Mouse (Mus musculus) brain, embryonic 18.5 days (tissue): ENCODE measurements around the gene Ldha.
"Not testable (repeated sequence)": the region's sequence is repeated elsewhere in the genome, so short reads cannot be mapped to it uniquely, and the experiment has no call there.

Source experiments
- DNase-seq: peaks from one replicate; pipeline ENCODE4 v3.0.0-alpha.2; 2012; ENCODE audit warnings: low read depth, low spot score

Ldha gene

DNA sequence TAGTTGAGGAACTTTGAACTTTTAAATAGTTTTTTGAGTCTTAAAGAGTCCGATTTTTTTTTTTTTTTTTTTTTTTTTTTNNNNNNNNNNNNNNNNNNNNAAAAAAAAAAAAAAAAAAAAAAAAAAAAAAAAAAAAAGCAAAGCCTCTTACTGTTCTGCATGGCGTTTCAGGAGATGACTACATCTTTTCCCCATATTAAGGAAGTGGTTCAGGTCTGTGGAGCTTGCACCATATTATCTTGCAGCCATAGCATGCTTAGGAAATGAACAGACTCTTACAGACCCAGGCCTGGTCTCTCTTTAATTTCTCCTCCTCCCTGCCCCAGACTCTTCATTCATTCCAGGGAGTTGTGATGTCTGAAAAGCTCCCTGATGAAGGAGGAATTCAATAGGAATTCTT is 39.7 kb downstream of the Ldha start:
- DNase-seq: no peak

DNA sequence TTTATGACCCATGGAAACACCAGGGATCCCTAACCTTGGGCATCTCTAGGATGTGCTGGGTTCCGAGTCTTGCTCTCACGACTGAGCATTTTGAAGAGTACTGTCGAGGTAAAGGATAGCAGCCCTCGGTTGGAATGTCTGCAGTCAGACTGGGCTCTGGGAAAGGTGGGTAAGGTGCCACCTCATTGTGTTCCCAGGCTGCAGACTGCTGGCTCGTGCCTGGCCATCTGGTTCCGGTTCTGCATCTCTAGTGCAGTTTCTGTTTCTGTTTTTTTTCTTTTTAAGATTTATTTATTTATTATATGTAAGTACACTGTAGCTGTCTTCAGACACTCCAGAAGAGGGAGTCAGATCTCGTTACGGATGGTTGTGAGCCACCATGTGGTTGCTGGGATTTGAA is 40.7 kb downstream of the Ldha start:
- not testable (repeated sequence) for DNase-seq

DNA sequence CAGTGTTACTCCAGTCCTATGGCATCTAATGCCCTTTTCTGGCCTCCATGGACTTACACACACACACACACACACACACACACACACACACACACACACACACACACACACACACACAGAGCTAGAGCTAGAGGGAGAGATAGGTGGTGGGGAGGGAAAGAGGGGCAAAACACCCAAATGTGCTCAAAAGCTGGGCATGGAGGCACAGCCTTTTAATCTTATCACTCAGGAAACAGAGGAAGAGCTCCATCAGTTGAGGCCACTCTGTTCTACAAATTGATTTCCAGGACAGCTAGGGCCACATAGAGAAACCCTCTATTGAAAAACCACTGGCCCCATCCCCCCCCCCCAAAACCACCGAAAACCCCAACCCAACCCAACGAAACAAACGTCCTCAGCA is 42.0 kb downstream of the Ldha start:
- DNase-seq: no peak

DNA sequence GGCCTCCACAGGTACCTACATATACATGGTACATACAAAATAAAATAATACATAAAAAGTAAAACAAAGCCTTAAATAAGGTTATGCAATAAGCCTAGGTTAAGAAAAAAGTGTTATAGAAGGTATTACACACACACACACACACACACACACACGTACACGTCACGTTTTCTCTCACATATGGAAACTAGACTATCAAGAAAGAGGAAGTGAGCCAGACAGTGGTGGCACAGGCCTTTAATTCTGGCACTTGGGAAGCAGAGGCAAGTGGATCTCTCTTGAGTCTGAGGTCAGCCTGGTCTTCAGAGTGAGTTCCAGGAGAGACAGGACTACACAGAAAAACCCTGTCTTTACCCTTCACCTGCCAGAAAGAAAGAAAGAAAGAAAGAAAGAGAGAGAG is 54.2 kb downstream of the Ldha start:
- DNase-seq: no peak

DNA sequence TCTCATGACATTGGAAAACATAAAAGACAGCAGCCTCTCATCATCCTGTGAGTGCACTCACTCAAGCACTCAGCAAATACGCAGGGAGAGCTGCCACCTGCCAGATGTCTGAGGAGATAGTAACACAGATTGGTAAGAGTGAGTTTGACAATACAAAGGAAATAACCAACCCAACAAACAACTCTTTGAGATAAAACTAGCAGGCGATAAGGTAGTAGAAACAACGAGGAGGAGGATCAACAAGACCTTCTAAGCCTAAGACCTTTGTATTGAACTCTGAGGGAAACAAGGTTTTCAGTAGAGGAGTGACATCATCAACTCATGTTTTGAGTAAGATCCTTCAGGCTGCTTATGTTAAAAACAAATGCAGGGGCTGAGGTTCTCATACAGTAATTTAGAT is 58.1 kb downstream of the Ldha start:
- DNase-seq: no peak
